ENCODE assay signal across 11 mouse cellular contexts in the genomic region with DNA sequence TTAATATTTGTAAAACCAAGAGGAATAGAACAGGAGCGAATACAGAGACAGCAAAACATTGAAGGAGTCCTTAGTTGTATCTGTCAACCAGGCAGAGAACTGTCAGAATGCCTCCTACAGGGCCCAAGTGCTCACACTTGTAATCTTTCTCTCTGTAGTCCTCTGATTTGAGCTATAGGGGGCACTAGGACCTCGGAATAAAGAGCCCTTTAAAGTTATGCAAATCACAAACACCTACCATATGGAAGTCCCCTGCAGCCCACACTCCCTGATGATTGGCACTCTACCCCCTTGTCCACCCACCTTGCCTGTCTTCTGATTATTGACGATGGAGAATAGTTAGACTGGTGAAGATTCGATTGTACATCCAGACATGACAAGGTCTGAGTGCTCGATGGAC.
DNase-seq lines count a peak whose midpoint lies in the region; ATAC-seq and TF ChIP-seq lines count a peak whose summit lies in the region.
"Had no signal": no experiment of that assay in that cellular context is flagged by ENCODE, and none has a peak within 500 bp of the region (broad histone marks: within the 10 kb centered on the region; RNA-seq: fewer than 3 reads in every experiment).

No protein-coding gene starts in this region.

- no peak for TF ChIP-seq POLR2A in cerebellum, adult 2 months (IDR thresholded peaks at IDR 0.05; ENCODE audit: borderline replicate concordance, insufficient read depth, low read length)

- 0 out of 2 replicates have a peak, but pooled peaks have one; percentile 12 for TF ChIP-seq CTCF in cerebellum, adult 2 months (IDR thresholded peaks at IDR 0.05; ENCODE audit: borderline replicate concordance, insufficient read depth, low read depth, low read length)

- no peak overlapping the region for H3K27ac ChIP-seq in cerebellum, adult 2 months (ENCODE audit: insufficient read depth, low read length)

- 0 out of 2 replicates have a peak, but pooled peaks have one; percentile 27 for ATAC-seq in granulocyte monocyte progenitor cell, adult 5-6 weeks (replicated peaks; ENCODE audit: poor library complexity, severe bottlenecking)
- no peak for ATAC-seq in monocyte, adult 5-6 weeks (replicated peaks; ENCODE audit: insufficient number of reproducible peaks, low FRiP score, low TSS enrichment, poor library complexity, severe bottlenecking)

- no peaks in the 10 kb centered on the region for H3K4me1 ChIP-seq in cerebellum, adult 2 months (ENCODE audit: control insufficient read depth, insufficient read depth, low read length)

- peak in 1 of 2 experiments; percentile 5 for DNase-seq in cerebellum, adult 2 months
- DNase-seq in cerebellum, postnatal 4 days (ENCODE audit: low spot score in 2 of 2) = no peak
- peak; percentile 12 for DNase-seq in layer of hippocampus, adult 11-12 months (ENCODE audit: low spot score)
- no peak for DNase-seq in layer of hippocampus, postnatal 25 days (ENCODE audit: extremely low spot score in 1 of 2, low spot score in 1 of 2)
- DNase-seq in ES-CJ7 (ENCODE audit: low read depth, low spot score) = peak; percentile 32
- DNase-seq in kidney, adult 11 months = no peak
- DNase-seq: heart, adult 11 months; kidney, postnatal 14 days; spleen, adult 18-20 months had no signal

- 56% methylated on average over 5 of the region's 5 CpGs for WGBS in cerebellum, adult 2 months

- H3K27me3 ChIP-seq in cerebellum, adult 2 months (ENCODE audit: control insufficient read depth, insufficient read depth, low read length) = no peaks in the 10 kb centered on the region

- H3K4me3 ChIP-seq in cerebellum, adult 2 months (replicated peaks; ENCODE audit: insufficient read depth, low read depth, low read length) = no peak overlapping the region

Comparison
In these comparisons a context has a peak if more than half of its experiments do, and no peak if none do; other contexts are left out.
1. DNase-seq: peak in layer of hippocampus, adult 11-12 months (single experiment) and ES-CJ7 (single experiment); none in cerebellum, postnatal 4 days (0 of 2), layer of hippocampus, postnatal 25 days (0 of 2) and kidney, adult 11 months (single experiment).